Mouse (Mus musculus) layer of hippocampus, adult 2 months (tissue): ENCODE data around the gene Pinlyp. TPM values are rescaled to one million over a fixed set of nuclear protein-coding genes. Genes with fewer than 3 reads are reported as not detected.

Experiments
- DNase-seq, 2 experiments: peaks; one replicate each; pipeline ENCODE4 v3.0.0; 2022; ENCODE audit warnings: low spot score in 2 of 2
- H3K27ac ChIP-seq: fragments of 200-600 bp; 2 replicates; pipeline ENCODE4 v1.8.1; 2022
- H3K4me3 ChIP-seq: fragments of 200-600 bp; 2 replicates; pipeline ENCODE4 v1.8.1; 2022; ENCODE audit warnings: mild to moderate bottlenecking
- CTCF ChIP-seq: fragments of 200-600 bp; conservative IDR thresholded peaks from 2 replicates; pipeline ENCODE4 v1.8.1; 2022; ENCODE audit warnings: antibody characterized with exemption, mild to moderate bottlenecking, moderate library complexity
- total RNA-seq, 2 experiments: library from RNA; stranded (reverse); gene quantifications; 2 replicates each; pipeline ENCODE4 v1.2.3; 2021

Gene Pinlyp
- total RNA-seq, 2 experiments from 2014 or later = not detected

GRCm38 (mm10) chr7:24546634-24547389 is 894 bp upstream of the Pinlyp start:
- DNase-seq = peak; percentile 99 to 100
- Histone ChIP-seq H3K4me3 (peak overlapping the region; percentile 82), H3K27ac (peak overlapping the region; percentile 89)
- TF ChIP-seq CTCF = no peak

DNA sequence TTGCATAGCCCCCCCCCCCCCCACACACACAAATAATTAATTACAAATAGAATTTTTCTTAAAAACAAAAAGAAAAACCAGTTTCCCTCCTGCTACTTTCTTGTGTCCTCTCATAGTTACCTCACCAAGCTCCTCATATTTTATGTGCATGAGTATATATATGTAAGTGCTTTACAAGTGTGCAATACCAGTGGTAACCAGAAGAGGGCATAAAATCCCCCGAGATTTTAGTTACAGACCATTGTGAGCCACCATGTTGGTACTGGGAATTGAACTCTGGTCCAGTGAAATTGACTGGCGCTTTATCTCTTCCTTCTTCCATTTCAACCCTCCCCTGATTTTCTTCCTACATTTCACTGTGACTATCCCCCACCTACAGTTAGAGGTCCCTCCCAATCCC is 1.4 kb downstream of the Pinlyp start:
- peak; percentile 61 for TF ChIP-seq CTCF

GRCm38 (mm10) chr7:24539686-24540085 is 6.2 kb downstream of the Pinlyp start:
- Histone ChIP-seq H3K4me3 (no peak overlapping the region), H3K27ac (no peak overlapping the region)
- DNase-seq = no peak
- no peak for TF ChIP-seq CTCF

More for the DNA sequence above, 1.4 kb downstream of the Pinlyp start:
- Histone ChIP-seq H3K4me3 (no peak overlapping the region), H3K27ac (no peak overlapping the region)
- no peak for DNase-seq

DNA sequence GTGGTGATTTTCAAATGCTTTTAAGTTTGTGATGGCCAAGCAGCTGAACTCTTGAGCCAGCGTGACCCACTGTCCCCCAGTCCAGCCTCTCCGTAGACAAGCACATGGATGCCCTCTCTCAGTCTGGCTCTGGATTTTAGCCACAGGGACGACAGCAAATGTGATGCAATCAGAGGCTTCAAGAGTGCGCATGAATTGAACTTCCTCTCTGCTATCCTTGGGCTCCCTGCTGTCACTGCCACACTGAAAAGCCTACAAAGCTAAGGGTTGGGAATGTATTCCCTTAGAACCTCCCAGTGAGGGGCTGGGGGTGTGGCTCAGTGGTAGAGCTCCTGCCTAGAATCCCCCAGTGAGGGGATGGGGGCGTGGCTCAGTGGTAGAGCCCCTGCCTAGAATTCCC is 7.2 kb downstream of the Pinlyp start:
- TF ChIP-seq CTCF = no peak
- no peak for DNase-seq
- Histone ChIP-seq H3K4me3 (no peak overlapping the region), H3K27ac (no peak overlapping the region)

DNA sequence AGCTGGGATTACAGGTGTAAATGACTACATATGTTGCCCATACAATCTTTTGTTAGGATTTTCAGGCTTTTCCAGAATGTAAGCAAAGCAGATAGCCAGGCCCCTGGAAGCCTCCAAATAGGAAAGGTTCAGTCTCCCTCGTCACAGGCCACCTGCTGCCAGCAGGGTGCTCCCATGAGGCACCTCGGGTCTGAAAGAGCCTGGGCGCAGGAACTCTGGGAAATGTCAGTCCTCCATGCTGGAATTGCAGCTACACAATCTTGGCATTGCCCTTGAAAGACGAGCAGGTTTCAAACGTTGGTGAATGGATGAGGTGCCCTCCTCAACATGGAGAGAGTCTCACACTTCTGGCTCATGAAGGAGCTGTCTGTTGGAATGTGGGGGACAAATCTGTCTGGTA is 7.8 kb downstream of the Pinlyp start:
- Histone ChIP-seq H3K4me3 (no peak overlapping the region), H3K27ac (no peak overlapping the region; the same call in 1 of the 2 replicates)
- TF ChIP-seq CTCF = peak; percentile 59
- peak in 1 of 2 experiments; percentile 62 for DNase-seq

DNA sequence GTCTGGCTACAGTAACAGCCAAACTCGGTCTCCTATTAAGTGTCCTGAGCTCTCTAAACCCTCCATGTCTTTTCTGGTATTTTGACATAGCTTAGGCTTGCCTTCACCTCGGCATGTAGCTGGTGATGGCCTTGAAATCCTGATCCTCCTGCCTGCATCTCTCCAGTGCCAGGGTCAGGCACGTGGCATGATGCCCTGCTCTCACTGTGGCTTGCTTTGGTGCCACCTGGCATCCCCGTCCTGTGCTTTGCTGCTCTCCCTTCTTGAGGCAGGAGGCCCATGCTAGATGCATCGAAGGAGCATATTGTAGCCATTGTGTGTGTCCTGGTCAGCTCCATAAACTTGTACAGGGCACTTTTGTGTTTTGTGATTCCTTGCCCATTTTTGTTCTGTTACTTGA is 8.3 kb downstream of the Pinlyp start:
- TF ChIP-seq CTCF = no peak
- no peak overlapping the region for H3K27ac ChIP-seq
- DNase-seq = no peak
- H3K4me3 ChIP-seq = no peak overlapping the region

DNA sequence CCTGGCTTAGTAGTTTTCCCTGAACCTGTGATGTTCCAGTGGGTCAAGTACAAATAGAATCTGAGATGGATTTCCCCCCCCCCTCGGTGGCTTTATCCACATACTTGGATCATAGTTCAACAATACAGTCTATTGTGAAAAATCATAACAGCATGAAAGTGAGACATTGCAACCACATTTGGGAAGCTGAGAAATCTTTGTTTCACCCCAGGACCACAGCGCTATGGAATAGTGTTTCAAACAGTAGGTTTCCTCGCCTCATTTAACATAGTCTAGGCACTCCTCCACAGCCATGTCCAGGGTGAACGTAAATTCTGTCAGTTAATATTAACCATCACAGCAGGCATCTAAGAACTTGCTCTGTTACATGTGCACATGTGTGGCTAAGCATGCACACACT is 8.8 kb downstream of the Pinlyp start:
- no peak for DNase-seq
- TF ChIP-seq CTCF = no peak
- H3K4me3 ChIP-seq = no peak overlapping the region
- no peak overlapping the region for H3K27ac ChIP-seq

GRCm38 (mm10) chr7:24534301-24534700 is 11.6 kb downstream of the Pinlyp start:
- no peak for DNase-seq
- H3K27ac ChIP-seq = no peak overlapping the region
- no peak overlapping the region for H3K4me3 ChIP-seq
- TF ChIP-seq CTCF = no peak

- no peak for DNase-seq
- H3K4me3 ChIP-seq = no peak overlapping the region
Observed at GRCm38 (mm10) chr7:24533806-24534205, 12.1 kb downstream of the Pinlyp start.

DNA sequence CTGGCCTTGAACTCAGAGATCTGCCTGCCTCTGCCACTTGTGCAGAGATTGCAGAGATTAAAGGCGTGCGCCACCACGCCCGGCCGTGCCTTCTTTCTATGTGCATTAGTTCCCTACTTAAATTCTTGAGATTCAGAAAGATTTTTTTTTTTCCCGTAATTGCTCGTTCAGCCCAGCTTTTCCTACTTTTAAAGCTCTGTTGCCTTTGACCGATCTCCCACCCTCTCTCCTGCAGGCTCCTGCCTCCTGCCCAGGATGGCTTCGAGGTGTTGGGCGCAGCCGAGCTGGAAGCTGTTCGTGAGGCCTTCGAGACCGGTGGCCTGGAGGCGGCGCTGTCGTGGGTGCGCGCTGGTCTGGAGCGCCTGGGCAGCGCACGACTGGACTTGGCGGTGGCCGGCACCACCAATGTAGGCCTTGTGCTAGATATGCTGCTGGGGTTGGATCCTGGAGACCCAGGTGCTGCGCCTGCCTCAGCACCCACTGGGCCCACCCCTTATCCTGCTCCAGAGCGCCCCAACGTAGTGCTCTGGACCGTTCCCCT is 12.8 kb downstream of the Pinlyp start:
- H3K4me3 ChIP-seq = no peak overlapping the region
- no peak for DNase-seq
- no peak for TF ChIP-seq CTCF
- H3K27ac ChIP-seq = no peak overlapping the region

More at GRCm38 (mm10) chr7:24533806-24534205, 12.1 kb downstream of the Pinlyp start:
- no peak for TF ChIP-seq CTCF
- H3K27ac ChIP-seq = no peak overlapping the region

GRCm38 (mm10) chr7:24531211-24531971 is 14.5 kb downstream of the Pinlyp start:
- peak; percentile 88 for TF ChIP-seq CTCF
- Histone ChIP-seq H3K4me3 (peak overlapping the region; percentile 92), H3K27ac (peak overlapping the region; percentile 98)
- DNase-seq = peak; percentile 67 to 68

DNA sequence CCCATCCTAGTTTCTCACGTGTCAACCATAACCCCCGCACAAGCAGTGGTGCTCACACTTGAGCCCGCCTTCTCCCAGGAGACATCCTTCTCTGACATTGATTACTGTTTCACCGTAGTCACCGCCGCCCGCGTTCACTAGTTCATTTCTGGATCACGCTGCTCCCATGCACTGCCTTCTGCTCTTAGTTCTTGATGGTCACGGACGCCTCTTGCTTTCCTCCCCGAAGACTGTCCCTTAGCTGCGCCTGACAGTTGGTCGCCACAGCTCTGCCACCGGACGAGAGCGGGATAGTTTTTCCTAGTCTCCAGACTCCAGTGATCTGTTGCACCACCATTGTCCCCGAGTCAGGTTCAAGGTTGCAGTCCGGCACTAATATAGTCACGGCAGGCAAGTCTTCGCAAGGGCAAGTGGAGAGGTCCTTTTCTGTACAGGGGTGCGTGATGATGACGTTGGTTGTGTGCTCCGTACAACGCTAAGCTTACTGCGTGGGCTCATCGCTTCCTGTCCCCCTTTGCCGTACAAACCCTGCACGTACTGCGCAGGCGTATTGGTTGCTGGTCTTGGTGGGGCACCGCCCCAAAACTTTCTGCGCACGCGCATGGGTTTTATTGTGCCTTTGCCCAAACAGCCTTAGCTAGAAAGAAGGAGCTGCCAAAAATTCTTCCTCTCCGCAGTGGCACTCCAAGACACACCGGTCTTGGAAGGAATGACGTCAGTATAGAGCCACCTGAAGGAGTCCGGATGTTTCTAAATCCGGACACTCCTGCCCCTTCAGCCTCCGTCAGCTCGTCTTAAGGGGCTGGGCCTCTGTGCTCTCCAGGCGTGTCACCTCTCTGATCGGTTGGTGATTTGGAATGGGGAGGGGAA is 15.6 kb downstream of the Pinlyp start, which contains the start of gene Irgq:
Gene Irgq, plus strand, starts transcription at position 628 of the 870 bp plus-strand sequence.
- peak; percentile 99 for DNase-seq
- peak within 1 kb of the TSS; percentile 98 for H3K27ac ChIP-seq
- TF ChIP-seq CTCF = no peak
- peak within 1 kb of the TSS; percentile 92 for H3K4me3 ChIP-seq
